Mouse (Mus musculus): ENCODE results near the gene Lrrc56.

DNA sequence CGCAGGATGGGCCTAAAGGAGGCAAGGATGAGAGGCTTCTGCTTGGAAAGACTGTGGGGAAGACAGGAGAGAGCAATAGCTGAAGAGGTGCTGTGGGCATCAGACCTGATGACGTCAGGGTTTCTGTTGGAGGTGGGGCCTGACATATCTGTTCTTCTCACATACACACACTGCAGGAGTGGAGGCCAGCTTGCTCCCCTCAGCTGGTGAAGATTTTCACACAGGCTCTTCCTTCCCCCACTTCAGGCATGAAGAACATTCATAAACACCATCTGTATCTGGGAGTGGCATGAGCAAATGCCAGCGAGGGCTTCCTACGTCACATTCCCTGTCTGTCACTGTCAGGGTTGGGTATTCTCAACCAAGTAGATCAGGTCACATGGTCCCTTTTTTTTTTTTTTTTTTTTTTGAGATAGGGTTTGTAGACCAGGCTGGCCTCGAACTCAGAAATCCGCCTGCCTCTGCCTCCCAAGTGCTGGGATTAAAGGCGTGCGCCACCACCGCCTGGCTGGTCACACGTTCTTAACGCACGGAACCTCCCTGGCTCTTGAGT, 47.8 kb upstream of the Lrrc56 start:
- TF ChIP-seq POLR2A (IDR thresholded peaks at IDR 0.05; ENCODE audit: low read depth, low read length) (no peak), CTCF (IDR thresholded peaks at IDR 0.05; ENCODE audit: extremely low read depth, insufficient read length, insufficient replicate concordance, low read depth, low read length) (no peak)

All from small intestine, adult 2 months (tissue).